Mouse (Mus musculus): ENCODE data around the gene Cenph.

GRCm38 (mm10) chr13:100789083-100789482 is 13.4 kb upstream of the Cenph start:
- TF ChIP-seq POLR2A (IDR thresholded peaks at IDR 0.05; ENCODE audit: low read depth, low read length) (no peak), CTCF (conservative IDR thresholded peaks at IDR 0.05; ENCODE audit: insufficient read depth, insufficient read length, low read depth, low read length) (no peak)
